13 mouse cellular contexts compared by ENCODE assay signal in genomic region chr2:127131353-127131752, GRCm38 (mm10). TPM values are rescaled to one million over a fixed set of nuclear protein-coding genes. Genes with fewer than 3 reads are reported as not detected.
DNase-seq lines count a peak whose midpoint lies in the region; ATAC-seq and TF ChIP-seq lines count a peak whose summit lies in the region.
"Had no signal": no experiment of that assay in that cellular context is flagged by ENCODE, and none has a peak within 500 bp of the region (broad histone marks: within the 10 kb centered on the region; RNA-seq: fewer than 3 reads in every experiment).

No protein-coding gene starts in this region.

- H3K9me3 ChIP-seq in forebrain, embryonic 13.5 days (replicated peaks) = no peaks in the 10 kb centered on the region
- no peaks in the 10 kb centered on the region for H3K9me3 ChIP-seq in forebrain, postnatal 0 days (ENCODE audit: low read length)
- H3K9me3 ChIP-seq in lung, embryonic 15.5 days = no peaks in the 10 kb centered on the region
- H3K9me3 ChIP-seq in lung, postnatal 0 days (ENCODE audit: low read length) = no peaks in the 10 kb centered on the region
- H3K9me3 ChIP-seq in CH12.LX (replicated peaks; ENCODE audit: low read length) = no peaks in the 10 kb centered on the region
- no peaks in the 10 kb centered on the region for H3K9me3 ChIP-seq in liver, embryonic 15.5 days (replicated peaks)
- H3K9me3 ChIP-seq in hindbrain, embryonic 11.5 days (ENCODE audit: control insufficient read depth, low read length) = no peaks in the 10 kb centered on the region

- 80% methylated on average over 8 of the region's 8 CpGs for WGBS in forebrain, embryonic 13.5 days
- 73% methylated on average over 8 of the region's 8 CpGs for WGBS in forebrain, postnatal 0 days
- WGBS in lung, embryonic 15.5 days = 52% methylated on average over 8 of the region's 8 CpGs
- 43% methylated on average over 8 of the region's 8 CpGs for WGBS in lung, postnatal 0 days
- 62% methylated on average over 8 of the region's 8 CpGs for WGBS in liver, embryonic 15.5 days (ENCODE audit: insufficient replicate concordance)
- WGBS in hindbrain, embryonic 11.5 days = 81% methylated on average over 8 of the region's 8 CpGs

- H3K9ac ChIP-seq in forebrain, embryonic 13.5 days = no peak overlapping the region
- no peak overlapping the region for H3K9ac ChIP-seq in forebrain, postnatal 0 days
- H3K9ac ChIP-seq in lung, embryonic 15.5 days = no peak overlapping the region
- no peak overlapping the region for H3K9ac ChIP-seq in lung, postnatal 0 days (replicated peaks; ENCODE audit: low read depth)
- H3K9ac ChIP-seq in CH12.LX (ENCODE audit: insufficient read depth, low read depth) = peak overlapping the region; percentile 73
- no peak overlapping the region for H3K9ac ChIP-seq in liver, embryonic 15.5 days
- H3K9ac ChIP-seq in hindbrain, embryonic 11.5 days (ENCODE audit: low read depth, low read length) = no peak overlapping the region

- TF ChIP-seq RAD21 in CH12.LX (IDR thresholded peaks at IDR 0.05; ENCODE audit: low read depth, low read length) = peak; percentile 35

- ATAC-seq in forebrain, embryonic 13.5 days = no peak
- no peak for ATAC-seq in forebrain, postnatal 0 days
- ATAC-seq in lung, embryonic 15.5 days (ENCODE audit: borderline replicate concordance, extremely low read depth, low FRiP score, low TSS enrichment) = no peak
- no peak for ATAC-seq in lung, postnatal 0 days
- ATAC-seq in liver, embryonic 15.5 days (ENCODE audit: insufficient read depth) = no peak
- ATAC-seq in hindbrain, embryonic 11.5 days (ENCODE audit: low FRiP score) = no peak
- ATAC-seq: intestine, postnatal 0 days; Patski had no signal

- in situ Hi-C loops in CH12.LX (cut with MboI; ENCODE audit: low pct_ligation_motif_present, low pct_unique_long_range_greater_than_20kb, low sequenced_read_pairs) = no loop called here

- H3K4me2 ChIP-seq in forebrain, embryonic 13.5 days = peak overlapping the region; percentile 63
- H3K4me2 ChIP-seq in forebrain, postnatal 0 days (ENCODE audit: low read depth) = no peak overlapping the region
- H3K4me2 ChIP-seq in lung, embryonic 15.5 days = peak overlapping the region; percentile 70; the same call in 1 of the 2 replicates
- H3K4me2 ChIP-seq in lung, postnatal 0 days (replicated peaks; ENCODE audit: low read depth, low read length) = no peak overlapping the region
- peak overlapping the region; percentile 90 for H3K4me2 ChIP-seq in CH12.LX (ENCODE audit: insufficient read depth, low read depth, poor library complexity, severe bottlenecking)
- H3K4me2 ChIP-seq in liver, embryonic 15.5 days = peak overlapping the region; percentile 76
- H3K4me2 ChIP-seq in hindbrain, embryonic 11.5 days (replicated peaks; ENCODE audit: low read depth, low read length) = no peak overlapping the region

- no peaks in the 10 kb centered on the region for H3K27me3 ChIP-seq in forebrain, embryonic 13.5 days
- no peaks in the 10 kb centered on the region for H3K27me3 ChIP-seq in forebrain, postnatal 0 days (ENCODE audit: insufficient read depth, low read length)
- no peaks in the 10 kb centered on the region for H3K27me3 ChIP-seq in lung, embryonic 15.5 days
- H3K27me3 ChIP-seq in lung, postnatal 0 days (replicated peaks; ENCODE audit: insufficient read depth, low read length) = no peaks in the 10 kb centered on the region
- H3K27me3 ChIP-seq in CH12.LX (replicated peaks) = no peaks in the 10 kb centered on the region
- H3K27me3 ChIP-seq in liver, embryonic 15.5 days = no peaks in the 10 kb centered on the region
- H3K27me3 ChIP-seq in hindbrain, embryonic 11.5 days (ENCODE audit: control insufficient read depth, insufficient read depth, low read length) = no peaks in the 10 kb centered on the region
- H3K27me3 ChIP-seq: Patski had no signal

- H3K79me2 ChIP-seq in CH12.LX (replicated peaks; ENCODE audit: control insufficient read depth, extremely low read depth, insufficient read depth, poor library complexity, severe bottlenecking) = peaks cover 60% of the 10 kb centered on the region

- H3K27ac ChIP-seq in forebrain, embryonic 13.5 days = no peak overlapping the region
- H3K27ac ChIP-seq in forebrain, postnatal 0 days (ENCODE audit: low read depth, low read length) = no peak overlapping the region
- H3K27ac ChIP-seq in lung, embryonic 15.5 days = no peak overlapping the region
- H3K27ac ChIP-seq in lung, postnatal 0 days (ENCODE audit: low read length) = no peak overlapping the region
- H3K27ac ChIP-seq in CH12.LX (ENCODE audit: insufficient read depth, low read depth) = no peak overlapping the region
- no peak overlapping the region for H3K27ac ChIP-seq in liver, embryonic 15.5 days (replicated peaks)
- no peak overlapping the region for H3K27ac ChIP-seq in layer of hippocampus, adult 2 months
- no peak overlapping the region for H3K27ac ChIP-seq in hindbrain, embryonic 11.5 days (ENCODE audit: low read depth, low read length)

- H3K4me3 ChIP-seq in forebrain, embryonic 13.5 days = no peak overlapping the region
- no peak overlapping the region for H3K4me3 ChIP-seq in forebrain, postnatal 0 days (ENCODE audit: low read depth, low read length)
- no peak overlapping the region for H3K4me3 ChIP-seq in lung, embryonic 15.5 days
- no peak overlapping the region for H3K4me3 ChIP-seq in lung, postnatal 0 days (ENCODE audit: low read depth, low read length)
- peak overlapping the region in 2 of 3 experiments; percentile 2 to 3 for H3K4me3 ChIP-seq in CH12.LX (replicated peaks in 1 of 3; ENCODE audit: low read depth in 2 of 3, low read length in 2 of 3, poor library complexity in 1 of 3)
- H3K4me3 ChIP-seq in liver, embryonic 15.5 days (replicated peaks) = peak overlapping the region; percentile 88
- H3K4me3 ChIP-seq in layer of hippocampus, adult 2 months = no peak overlapping the region
- H3K4me3 ChIP-seq in hindbrain, embryonic 11.5 days (ENCODE audit: low read depth, low read length) = no peak overlapping the region

- H3K36me3 ChIP-seq in forebrain, embryonic 13.5 days (ENCODE audit: poor library complexity, severe bottlenecking) = peaks cover 18% of the 10 kb centered on the region
- H3K36me3 ChIP-seq in forebrain, postnatal 0 days (ENCODE audit: insufficient read depth) = no peaks in the 10 kb centered on the region
- peaks cover 13% of the 10 kb centered on the region for H3K36me3 ChIP-seq in lung, embryonic 15.5 days
- no peaks in the 10 kb centered on the region for H3K36me3 ChIP-seq in lung, postnatal 0 days (ENCODE audit: insufficient read depth, low read length)
- peaks cover 7 to 39% of the 10 kb centered on the region in 2 experiments for H3K36me3 ChIP-seq in CH12.LX (replicated peaks in 1 of 2; ENCODE audit: control insufficient read depth in 1 of 2, insufficient read depth in 1 of 2, low read length in 1 of 2)
- H3K36me3 ChIP-seq in liver, embryonic 15.5 days (replicated peaks) = peaks cover 27% of the 10 kb centered on the region
- no peaks in the 10 kb centered on the region for H3K36me3 ChIP-seq in hindbrain, embryonic 11.5 days (ENCODE audit: control insufficient read depth, insufficient read depth, low read length)

- DNase-seq in forebrain, postnatal 0 days = no peak
- no peak for DNase-seq in lung, postnatal 0 days (ENCODE audit: low spot score)
- DNase-seq in CH12.LX (ENCODE audit: extremely low read depth) = peak; percentile 60
- DNase-seq in layer of hippocampus, adult 2 months (ENCODE audit: low spot score in 2 of 2) = no peak
- DNase-seq in hindbrain, embryonic 11.5 days (ENCODE audit: low spot score) = no peak
- DNase-seq: adrenal gland, adult 8-10 months; cerebellum, adult 9-11 months; lung, adult 2 months had no signal

- dilution Hi-C loops in CH12.LX (cut with MboI; ENCODE audit: extremely low pct_ligation_motif_present, extremely low pct_unique_long_range_greater_than_20kb, low sequenced_read_pairs) = no loop called here

- TF ChIP-seq CTCF in forebrain, postnatal 0 days (IDR thresholded peaks at IDR 0.05; ENCODE audit: low read depth) = no peak
- TF ChIP-seq CTCF in lung, postnatal 0 days (IDR thresholded peaks at IDR 0.05) = no peak
- peak in 1 of 2 experiments; percentile 54; a peak in 2 of 4 replicates for TF ChIP-seq CTCF in CH12.LX (conservative IDR thresholded peaks at IDR 0.05 in 1 of 2, IDR thresholded peaks at IDR 0.05 in 1 of 2; ENCODE audit: low read depth in 2 of 2, low read length in 2 of 2)
- TF ChIP-seq CTCF in layer of hippocampus, adult 2 months (conservative IDR thresholded peaks at IDR 0.05) = no peak

- H3K4me1 ChIP-seq in forebrain, embryonic 13.5 days = peaks cover 35% of the 10 kb centered on the region
- H3K4me1 ChIP-seq in forebrain, postnatal 0 days (ENCODE audit: insufficient read depth) = peaks cover 11% of the 10 kb centered on the region; the same call in 1 of the 2 replicates
- H3K4me1 ChIP-seq in lung, embryonic 15.5 days = peaks cover 23% of the 10 kb centered on the region
- peaks cover 9% of the 10 kb centered on the region; the same call in 1 of the 2 replicates for H3K4me1 ChIP-seq in lung, postnatal 0 days (ENCODE audit: insufficient read depth, low read depth, low read length)
- H3K4me1 ChIP-seq in CH12.LX (ENCODE audit: control insufficient read depth in 1 of 2, insufficient read depth in 2 of 2) = peaks cover 15 to 48% of the 10 kb centered on the region in 2 experiments
- H3K4me1 ChIP-seq in liver, embryonic 15.5 days (replicated peaks) = peaks cover 61% of the 10 kb centered on the region
- H3K4me1 ChIP-seq in hindbrain, embryonic 11.5 days (replicated peaks; ENCODE audit: control insufficient read depth, insufficient read depth, low read length) = peaks cover 3% of the 10 kb centered on the region

- no peak for TF ChIP-seq EP300 in lung, postnatal 0 days (IDR thresholded peaks at IDR 0.05)
- TF ChIP-seq EP300 in CH12.LX (IDR thresholded peaks at IDR 0.05; ENCODE audit: low read length) = peak; percentile 34; the same call in 1 of the 2 replicates

- no peak for TF ChIP-seq POLR2A in CH12.LX (IDR thresholded peaks at IDR 0.05; ENCODE audit: low read depth, low read length)

RNA-seq across cellular contexts. Expression of gene Ncaph, which starts 2.4 kb away (rescaled TPM):
- polyA plus RNA-seq in forebrain, embryonic 13.5 days (2015; fragmentation: Nextera tagmentation; extraction: Ambion mirVana) = 74.9 and 77.1 TPM in 2 replicates
- 8.0 and 10.9 TPM in 2 replicates for total RNA-seq in forebrain, postnatal 0 days (2014; rRNA removed)
- 10.8 and 11.0 TPM in 2 replicates for polyA plus RNA-seq in forebrain, postnatal 0 days (2015; fragmentation: Nextera tagmentation; extraction: Ambion mirVana)
- polyA plus RNA-seq in lung, embryonic 15.5 days (2015; fragmentation: Nextera tagmentation; extraction: Ambion mirVana) = 109 and 113 TPM in 2 replicates
- 13.4 and 17.7 TPM in 2 replicates for polyA plus RNA-seq in lung, postnatal 0 days (2015; fragmentation: Nextera tagmentation; extraction: Ambion mirVana)
- total RNA-seq in CH12.LX (2012; rRNA removed) (55.3 and 56.0 TPM in 2 replicates), CH12.LX (2014; rRNA removed) (74.1 and 86.6 TPM in 2 replicates)
- 53.4 and 58.2 TPM in 2 replicates for polyA plus RNA-seq in CH12.LX (2012; ENCODE audit: insufficient read length, low read depth)
- polyA plus RNA-seq in liver, embryonic 15.5 days (2015; fragmentation: Nextera tagmentation; extraction: Ambion mirVana) = 54.9 and 57.2 TPM in 2 replicates
- total RNA-seq in layer of hippocampus, adult 2 months (2021) = 1 to 10 TPM; 1.3 to 1.6 TPM
- 86.8 and 95.2 TPM in 2 replicates for polyA plus RNA-seq in hindbrain, embryonic 11.5 days (2014; fragmentation: Nextera tagmentation; extraction: Ambion mirVana)

RNA-seq across cellular contexts. Expression of gene Itpripl1, which starts 11.9 kb away (rescaled TPM):
- 19.6 and 19.9 TPM in 2 replicates for polyA plus RNA-seq in forebrain, embryonic 13.5 days (2015; fragmentation: Nextera tagmentation; extraction: Ambion mirVana)
- total RNA-seq in forebrain, postnatal 0 days (2014; rRNA removed) = 11.0 and 16.9 TPM in 2 replicates
- 15.5 and 16.0 TPM in 2 replicates for polyA plus RNA-seq in forebrain, postnatal 0 days (2015; fragmentation: Nextera tagmentation; extraction: Ambion mirVana)
- polyA plus RNA-seq in lung, embryonic 15.5 days (2015; fragmentation: Nextera tagmentation; extraction: Ambion mirVana) = 28.5 and 29.5 TPM in 2 replicates
- 21.5 and 24.5 TPM in 2 replicates for polyA plus RNA-seq in lung, postnatal 0 days (2015; fragmentation: Nextera tagmentation; extraction: Ambion mirVana)
- total RNA-seq in CH12.LX (2012; rRNA removed) (27.5 and 30.6 TPM in 2 replicates), CH12.LX (2014; rRNA removed) (15.8 and 19.7 TPM in 2 replicates)
- 21.4 and 23.4 TPM in 2 replicates for polyA plus RNA-seq in CH12.LX (2012; ENCODE audit: insufficient read length, low read depth)
- 23.3 and 24.0 TPM in 2 replicates for polyA plus RNA-seq in liver, embryonic 15.5 days (2015; fragmentation: Nextera tagmentation; extraction: Ambion mirVana)
- total RNA-seq in layer of hippocampus, adult 2 months (2021) = 1 to 10 TPM; 2.6 TPM
- 12.7 and 16.8 TPM in 2 replicates for polyA plus RNA-seq in hindbrain, embryonic 11.5 days (2014; fragmentation: Nextera tagmentation; extraction: Ambion mirVana)

Comparison
In these comparisons a context has a peak if more than half of its experiments do, and no peak if none do; other contexts are left out.
1. H3K4me2 ChIP-seq: peak in forebrain, embryonic 13.5 days (single experiment), lung, embryonic 15.5 days (single experiment), CH12.LX (single experiment) and liver, embryonic 15.5 days (single experiment); none in forebrain, postnatal 0 days (single experiment), lung, postnatal 0 days (single experiment) and hindbrain, embryonic 11.5 days (single experiment).
2. H3K4me3 ChIP-seq: peak in CH12.LX (2 of 3) and liver, embryonic 15.5 days (single experiment); none in forebrain, embryonic 13.5 days (single experiment), forebrain, postnatal 0 days (single experiment), lung, embryonic 15.5 days (single experiment), lung, postnatal 0 days (single experiment), layer of hippocampus, adult 2 months (single experiment) and hindbrain, embryonic 11.5 days (single experiment).